Mouse (Mus musculus) stomach, postnatal 0 days (tissue): ENCODE measurements at regions not wholly inside any gene's neighbourhood (a gene's known extent, or its start where the extent isn't known, plus 50 kb on each side); places are given as distances from the start of the nearest gene placed in this dataset.

Experiments used
- CTCF ChIP-seq: IDR thresholded peaks from 2 replicates; pipeline ENCODE4 v1.5.1; 2016; ENCODE audit warnings: antibody characterized with exemption, low read depth, mild to moderate bottlenecking, moderate library complexity
- EP300 ChIP-seq: optimal IDR thresholded peaks from 2 replicates; pipeline ENCODE3; 2016; ENCODE audit warnings: antibody characterized with exemption

GRCm38 (mm10) chr9:25400647-25401335, 80.6 kb upstream of the Eepd1 start:
- TF ChIP-seq CTCF: no peak
- TF ChIP-seq EP300: no peak
